Mouse (Mus musculus): ENCODE data around the gene Cavin1. TPM values are rescaled to one million over a fixed set of nuclear protein-coding genes. Genes with fewer than 3 reads are reported as not detected.
A peak's percentile ranks its signal among the peaks of the same experiment; 100 is the strongest.

Cavin1 gene
- polyA plus RNA-seq, 1 experiment from 2014 or later, result 137 TPM

- peaks cover 6% of the 10 kb centered on the region; the same call in 1 of the 2 replicates for H3K4me1 ChIP-seq (ENCODE audit: insufficient read depth)
- H3K4me2 ChIP-seq, result no peak overlapping the region
- H3K36me3 ChIP-seq (ENCODE audit: insufficient read depth), result peaks cover 15% of the 10 kb centered on the region
- H3K9ac ChIP-seq, result no peak overlapping the region
- H3K9me3 ChIP-seq (ENCODE audit: low read depth, low read length), result no peaks in the 10 kb centered on the region
- 78% methylated on average over 9 of the region's 9 CpGs for WGBS
- no peak for TF ChIP-seq CTCF (IDR thresholded peaks at IDR 0.05; ENCODE audit: low read depth)
- H3K4me3 ChIP-seq (ENCODE audit: low read depth, low read length), result no peak overlapping the region
- no peak overlapping the region for H3K27ac ChIP-seq (ENCODE audit: low read depth)
- DNase-seq (no peak), ATAC-seq (ENCODE audit: insufficient read depth) (no peak)
- H3K27me3 ChIP-seq (ENCODE audit: insufficient read depth, low read length), result peaks cover 8% of the 10 kb centered on the region
Observed at GRCm38 (mm10) chr11:100963647-100964046, 7.0 kb downstream of the Cavin1 start.

DNA sequence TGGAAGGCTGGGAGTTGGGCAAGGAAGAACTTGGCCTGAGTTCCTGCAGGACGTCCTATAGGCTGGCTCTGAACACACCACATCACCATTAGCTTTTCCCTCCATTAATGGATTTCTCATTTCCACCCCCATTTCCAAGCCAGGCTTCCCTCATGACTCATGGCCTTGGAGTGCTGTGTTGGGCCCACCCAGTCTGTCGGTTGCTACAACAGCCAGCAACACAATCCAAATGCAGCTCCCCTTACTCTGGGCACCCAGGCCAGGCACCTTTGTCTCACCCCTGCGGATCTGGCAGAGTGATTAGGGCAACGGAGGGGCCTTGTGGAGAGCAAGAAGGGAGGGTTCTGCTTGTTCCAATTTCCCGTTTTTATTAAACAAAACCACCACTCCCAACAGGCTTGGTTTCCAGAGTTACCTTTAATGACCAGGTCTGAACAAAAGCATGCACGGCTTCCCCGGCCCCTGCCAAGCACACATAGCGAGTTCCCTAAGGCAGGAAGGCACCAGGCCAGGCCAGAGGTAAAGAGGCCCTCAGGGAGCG, 8.2 kb downstream of the Cavin1 start:
- H3K9me3 ChIP-seq (ENCODE audit: low read depth, low read length), result no peaks in the 10 kb centered on the region
- H3K9ac ChIP-seq, result no peak overlapping the region
- ATAC-seq (ENCODE audit: insufficient read depth) (no peak), DNase-seq (peak; percentile 34)
- peaks cover 17% of the 10 kb centered on the region for H3K27me3 ChIP-seq (ENCODE audit: insufficient read depth, low read length)
- peaks cover 6% of the 10 kb centered on the region; the same call in 1 of the 2 replicates for H3K4me1 ChIP-seq (ENCODE audit: insufficient read depth)
- H3K36me3 ChIP-seq (ENCODE audit: insufficient read depth), result peaks cover 27% of the 10 kb centered on the region
- no peak overlapping the region for H3K4me2 ChIP-seq
- peak overlapping the region; percentile 26; the same call in 1 of the 2 replicates for H3K27ac ChIP-seq (ENCODE audit: low read depth)
- no peak for TF ChIP-seq CTCF (IDR thresholded peaks at IDR 0.05; ENCODE audit: low read depth)
- WGBS, result 62% methylated on average over 9 of the region's 9 CpGs
- H3K4me3 ChIP-seq (ENCODE audit: low read depth, low read length), result no peak overlapping the region

DNA sequence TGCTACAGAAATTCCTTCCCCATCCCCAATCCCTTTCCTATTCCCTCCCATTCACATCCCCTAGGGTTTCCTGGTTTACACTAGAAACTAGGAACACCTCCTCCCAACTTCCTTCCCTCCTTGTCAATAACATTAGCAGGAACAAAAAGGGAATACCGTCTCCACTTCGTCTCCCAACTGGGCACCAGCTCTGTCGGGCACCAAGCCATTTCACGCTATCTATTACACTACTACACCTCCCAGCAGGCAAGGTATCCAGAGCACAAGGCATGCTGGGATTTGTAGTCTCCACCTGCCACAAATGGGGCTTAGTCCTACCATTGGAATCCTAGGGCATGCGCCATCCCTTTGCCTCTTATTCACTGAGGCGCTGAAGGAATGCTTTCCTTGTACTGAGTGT, 10.1 kb downstream of the Cavin1 start:
- 11% methylated on average over 6 of the region's 6 CpGs for WGBS
- peak; percentile 73 for DNase-seq
- no peak overlapping the region for H3K4me2 ChIP-seq
- H3K27ac ChIP-seq (ENCODE audit: low read depth), result no peak overlapping the region
- H3K9me3 ChIP-seq (ENCODE audit: low read depth, low read length), result no peaks in the 10 kb centered on the region
- peaks cover 17% of the 10 kb centered on the region for H3K27me3 ChIP-seq (ENCODE audit: insufficient read depth, low read length)
- no peak for TF ChIP-seq CTCF (IDR thresholded peaks at IDR 0.05; ENCODE audit: low read depth)
- H3K4me1 ChIP-seq (ENCODE audit: insufficient read depth), result peaks cover 6% of the 10 kb centered on the region; the same call in 1 of the 2 replicates
- peaks cover 35% of the 10 kb centered on the region for H3K36me3 ChIP-seq (ENCODE audit: insufficient read depth)
- H3K4me3 ChIP-seq (ENCODE audit: low read depth, low read length), result no peak overlapping the region
- H3K9ac ChIP-seq, result no peak overlapping the region
- ATAC-seq (ENCODE audit: insufficient read depth), result no peak; the same call in 1 of the 2 replicates

GRCm38 (mm10) chr11:100959826-100960225, 10.9 kb downstream of the Cavin1 start:
- no peak for TF ChIP-seq CTCF (IDR thresholded peaks at IDR 0.05; ENCODE audit: low read depth)
- WGBS, result 27% methylated on average over 3 of the region's 3 CpGs
- no peak for DNase-seq
- Histone ChIP-seq H3K27me3 (ENCODE audit: insufficient read depth, low read length) (peaks cover 17% of the 10 kb centered on the region), H3K4me1 (ENCODE audit: insufficient read depth) (peaks cover 6% of the 10 kb centered on the region; the same call in 1 of the 2 replicates), H3K36me3 (ENCODE audit: insufficient read depth) (peaks cover 35% of the 10 kb centered on the region), H3K27ac (ENCODE audit: low read depth) (peak overlapping the region; percentile 43; the same call in 1 of the 2 replicates), H3K9ac (no peak overlapping the region), H3K4me3 (ENCODE audit: low read depth, low read length) (0 out of 2 replicates have a peak overlapping the region, but pooled peaks have one; percentile 16), H3K4me2 (peak overlapping the region; percentile 43), H3K9me3 (ENCODE audit: low read depth, low read length) (no peaks in the 10 kb centered on the region)
- no peak for ATAC-seq (ENCODE audit: insufficient read depth)

- DNase-seq (peak; percentile 95), ATAC-seq (ENCODE audit: insufficient read depth) (no peak)
- Histone ChIP-seq H3K27ac (ENCODE audit: low read depth) (no peak overlapping the region), H3K9ac (no peak overlapping the region), H3K4me3 (ENCODE audit: low read depth, low read length) (0 out of 2 replicates have a peak overlapping the region, but pooled peaks have one; percentile 16), H3K4me1 (ENCODE audit: insufficient read depth) (peaks cover 6% of the 10 kb centered on the region; the same call in 1 of the 2 replicates), H3K9me3 (ENCODE audit: low read depth, low read length) (no peaks in the 10 kb centered on the region), H3K4me2 (peak overlapping the region; percentile 43), H3K36me3 (ENCODE audit: insufficient read depth) (peaks cover 32% of the 10 kb centered on the region), H3K27me3 (ENCODE audit: insufficient read depth, low read length) (peaks cover 17% of the 10 kb centered on the region)
- peak; percentile 70 for TF ChIP-seq CTCF (IDR thresholded peaks at IDR 0.05; ENCODE audit: low read depth)
- 4% methylated on average over 14 of the region's 14 CpGs for WGBS
Observed at GRCm38 (mm10) chr11:100959464-100959810, 11.2 kb downstream of the Cavin1 start.

DNA sequence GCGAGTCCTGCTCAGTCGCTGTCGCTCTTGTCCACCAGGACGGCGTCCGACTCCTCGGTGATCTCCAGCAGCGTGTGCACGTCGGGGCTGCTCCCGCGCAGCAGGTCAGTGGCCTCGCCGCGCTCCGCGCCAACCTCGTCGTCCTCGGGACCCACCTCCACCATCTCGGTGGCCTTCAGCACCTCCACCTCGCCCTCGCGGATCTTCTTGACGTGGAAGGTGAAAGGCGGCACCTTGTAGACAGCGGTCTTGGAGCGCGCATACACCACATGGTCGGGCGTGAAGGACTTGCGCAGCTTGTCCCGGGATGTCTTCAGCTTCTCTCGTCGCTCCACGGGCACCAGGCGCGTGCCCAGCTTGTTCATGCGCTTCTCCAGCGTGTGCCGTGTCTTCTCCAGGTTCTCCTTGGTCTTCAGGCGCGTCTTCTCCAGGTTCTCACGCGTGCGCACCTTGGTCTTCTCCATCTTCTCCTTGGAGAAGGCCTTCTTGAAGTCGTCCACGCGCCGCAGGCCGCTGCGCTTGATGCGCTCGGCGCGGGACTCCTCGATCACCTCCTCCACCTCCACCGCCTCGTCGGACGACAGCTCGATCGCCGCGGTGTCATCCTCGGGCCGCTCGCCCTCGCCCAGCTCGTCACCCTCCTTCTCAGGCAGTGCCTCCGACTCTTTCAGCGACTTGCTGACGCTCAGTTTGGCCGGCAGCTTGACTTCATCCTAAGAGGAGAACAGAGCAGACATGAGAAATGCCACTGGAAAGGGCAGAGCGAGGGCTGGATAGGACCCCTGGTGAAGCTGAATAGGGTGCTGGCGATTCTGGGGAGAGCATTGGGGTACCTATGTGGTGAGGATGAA, 11.8 kb downstream of the Cavin1 start:
- Histone ChIP-seq H3K36me3 (ENCODE audit: insufficient read depth) (peaks cover 26% of the 10 kb centered on the region), H3K4me2 (peak overlapping the region; percentile 37), H3K4me1 (ENCODE audit: insufficient read depth) (peaks cover 6% of the 10 kb centered on the region; the same call in 1 of the 2 replicates), H3K27me3 (ENCODE audit: insufficient read depth, low read length) (peaks cover 17% of the 10 kb centered on the region), H3K9me3 (ENCODE audit: low read depth, low read length) (no peaks in the 10 kb centered on the region), H3K27ac (ENCODE audit: low read depth) (no peak overlapping the region), H3K9ac (no peak overlapping the region; the same call in none of the 2 replicates), H3K4me3 (ENCODE audit: low read depth, low read length) (peak overlapping the region; percentile 16; the same call in 1 of the 2 replicates)
- DNase-seq (no peak), ATAC-seq (ENCODE audit: insufficient read depth) (no peak)
- 18% methylated on average over 76 of the region's 76 CpGs for WGBS
- no peak for TF ChIP-seq CTCF (IDR thresholded peaks at IDR 0.05; ENCODE audit: low read depth)

DNA sequence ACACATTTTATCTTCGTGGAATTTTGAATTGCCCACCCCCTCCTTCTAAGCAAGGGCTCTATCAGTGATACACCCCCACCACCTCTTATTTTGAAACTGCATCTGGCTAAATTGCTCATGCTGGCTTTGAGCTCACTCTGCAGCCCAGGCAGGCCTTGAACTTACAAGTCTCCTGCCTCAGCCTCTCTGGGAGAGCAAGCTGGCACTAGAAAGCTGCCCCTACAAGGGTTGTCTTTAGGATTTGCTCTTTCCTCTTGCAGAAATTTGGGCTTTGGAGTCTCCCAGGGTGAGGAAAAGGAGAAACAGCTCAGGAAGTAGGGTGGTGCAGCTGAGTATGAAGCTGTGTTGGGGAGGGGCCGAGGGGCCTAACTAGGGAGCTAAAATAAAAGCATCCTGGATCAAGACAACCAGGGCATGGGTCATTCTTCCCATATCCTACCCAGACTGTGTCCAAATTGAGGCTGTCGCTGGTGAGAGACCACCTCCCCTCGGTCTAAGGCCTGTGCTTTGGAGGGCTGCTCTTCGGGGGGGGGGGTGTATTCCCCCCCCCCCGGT, 12.7 kb downstream of the Cavin1 start:
- H3K4me1 ChIP-seq (ENCODE audit: insufficient read depth), result peaks cover 6% of the 10 kb centered on the region; the same call in 1 of the 2 replicates

More for the DNA sequence above, 12.7 kb downstream of the Cavin1 start:
- Histone ChIP-seq H3K9me3 (ENCODE audit: low read depth, low read length) (no peaks in the 10 kb centered on the region), H3K4me2 (no peak overlapping the region), H3K27me3 (ENCODE audit: insufficient read depth, low read length) (peaks cover 17% of the 10 kb centered on the region), H3K4me3 (ENCODE audit: low read depth, low read length) (no peak overlapping the region), H3K9ac (no peak overlapping the region), H3K36me3 (ENCODE audit: insufficient read depth) (peaks cover 26% of the 10 kb centered on the region), H3K27ac (ENCODE audit: low read depth) (no peak overlapping the region)
- DNase-seq, result no peak
- no peak for ATAC-seq (ENCODE audit: insufficient read depth)
- TF ChIP-seq CTCF (IDR thresholded peaks at IDR 0.05; ENCODE audit: low read depth), result no peak
- 44% methylated on average over 5 of the region's 6 CpGs for WGBS
